Mouse (Mus musculus): ENCODE results near the gene Fat1.

DNA sequence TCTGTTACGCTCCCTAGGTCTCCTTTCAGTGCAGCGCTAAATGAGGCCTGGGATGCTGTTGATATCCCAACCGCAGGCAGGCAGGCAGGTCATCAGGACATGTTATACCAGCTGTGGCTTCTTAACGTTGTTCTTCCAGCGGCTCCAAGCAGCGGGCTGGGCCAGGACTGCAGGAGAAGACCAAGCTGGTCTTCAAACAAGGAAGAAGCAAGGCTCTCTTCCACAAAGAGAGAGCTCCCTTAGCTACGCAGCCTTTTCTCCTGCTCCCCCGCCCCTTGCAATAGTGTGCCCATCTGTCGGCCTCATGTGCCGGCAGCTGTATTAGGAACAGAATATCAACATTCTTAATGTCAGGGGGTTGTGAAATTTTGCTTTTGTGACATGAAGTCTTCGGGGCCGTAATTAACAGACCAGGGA lies 35.7 kb upstream of the Fat1 start:
- TF ChIP-seq MYOG (IDR thresholded peaks at IDR 0.05; ENCODE audit: control insufficient read depth, extremely low read depth, insufficient read length): no peak
- TF ChIP-seq CTCF (IDR thresholded peaks at IDR 0.05; ENCODE audit: control insufficient read depth, insufficient read depth, insufficient read length): no peak
- no peak for TF ChIP-seq CEBPB (IDR thresholded peaks at IDR 0.05; ENCODE audit: low read depth)
- TF ChIP-seq MAX (IDR thresholded peaks at IDR 0.05): no peak
- no peak for TF ChIP-seq MYOD1 (IDR thresholded peaks at IDR 0.05; ENCODE audit: control insufficient read depth, insufficient read length, low read depth)
- no peak for TF ChIP-seq USF1 (IDR thresholded peaks at IDR 0.05; ENCODE audit: low read depth)
- TF ChIP-seq FOSL1 (IDR thresholded peaks at IDR 0.05; ENCODE audit: insufficient read depth, low read length, poor library complexity, severe bottlenecking): no peak

Measured in C2C12 (cell line).